Mouse (Mus musculus): Measurements from ENCODE around the gene Lrfn5. TPM values are rescaled to one million over a fixed set of nuclear protein-coding genes. Genes with fewer than 3 reads are reported as not detected.

Lrfn5 gene
- polyA plus RNA-seq, 1 experiment, result not detected

- Histone ChIP-seq H3K36me3 (ENCODE audit: control insufficient read depth, insufficient read depth) (no peaks in the 10 kb centered on the region), H3K79me2 (ENCODE audit: control insufficient read depth, insufficient read depth) (no peaks in the 10 kb centered on the region), H3K27me3 (ENCODE audit: control insufficient read depth, insufficient read depth, insufficient read length) (peaks cover 3% of the 10 kb centered on the region), H3ac (ENCODE audit: control insufficient read depth, insufficient read length, low read depth) (no peak overlapping the region), H3K4me3 (ENCODE audit: insufficient read depth, poor library complexity, severe bottlenecking) (no peak overlapping the region), H3K79me3 (ENCODE audit: low read depth) (no peaks in the 10 kb centered on the region)
- TF ChIP-seq MYOD1 (IDR thresholded peaks at IDR 0.05; ENCODE audit: control insufficient read depth, insufficient read length, low read depth), result no peak
- no peak for TF ChIP-seq USF1 (IDR thresholded peaks at IDR 0.05; ENCODE audit: low read depth)
- no peak for TF ChIP-seq FOSL1 (IDR thresholded peaks at IDR 0.05; ENCODE audit: insufficient read depth, low read length, poor library complexity, severe bottlenecking)
- TF ChIP-seq CTCF (IDR thresholded peaks at IDR 0.05; ENCODE audit: control insufficient read depth, insufficient read depth, insufficient read length), result no peak
- no peak for TF ChIP-seq CEBPB (IDR thresholded peaks at IDR 0.05; ENCODE audit: low read depth)
- no peak for TF ChIP-seq MYOG (IDR thresholded peaks at IDR 0.05; ENCODE audit: control insufficient read depth, extremely low read depth, insufficient read length)
- no peak for TF ChIP-seq MAX (IDR thresholded peaks at IDR 0.05)
Measured at GRCm38 (mm10) chr12:61526199-61526598, 3.2 kb downstream of the Lrfn5 start.

- Histone ChIP-seq H3K79me3 (ENCODE audit: low read depth) (no peaks in the 10 kb centered on the region), H3K4me3 (ENCODE audit: insufficient read depth, poor library complexity, severe bottlenecking) (no peak overlapping the region), H3K79me2 (ENCODE audit: control insufficient read depth, insufficient read depth) (no peaks in the 10 kb centered on the region), H3ac (ENCODE audit: control insufficient read depth, insufficient read length, low read depth) (no peak overlapping the region), H3K27me3 (ENCODE audit: control insufficient read depth, insufficient read depth, insufficient read length) (no peaks in the 10 kb centered on the region), H3K36me3 (ENCODE audit: control insufficient read depth, insufficient read depth) (no peaks in the 10 kb centered on the region)
- TF ChIP-seq FOSL1 (IDR thresholded peaks at IDR 0.05; ENCODE audit: insufficient read depth, low read length, poor library complexity, severe bottlenecking) (no peak), CTCF (IDR thresholded peaks at IDR 0.05; ENCODE audit: control insufficient read depth, insufficient read depth, insufficient read length) (no peak), USF1 (IDR thresholded peaks at IDR 0.05; ENCODE audit: low read depth) (no peak), MYOD1 (IDR thresholded peaks at IDR 0.05; ENCODE audit: control insufficient read depth, insufficient read length, low read depth) (no peak), MAX (IDR thresholded peaks at IDR 0.05) (no peak), MYOG (IDR thresholded peaks at IDR 0.05; ENCODE audit: control insufficient read depth, extremely low read depth, insufficient read length) (no peak)
Measured at GRCm38 (mm10) chr12:61579949-61580348, 57.0 kb downstream of the Lrfn5 start.

GRCm38 (mm10) chr12:61600305-61600704, 77.4 kb downstream of the Lrfn5 start:
- no peaks in the 10 kb centered on the region for H3K27me3 ChIP-seq (ENCODE audit: control insufficient read depth, insufficient read depth, insufficient read length)
- TF ChIP-seq CEBPB (IDR thresholded peaks at IDR 0.05; ENCODE audit: low read depth) (no peak), FOSL1 (IDR thresholded peaks at IDR 0.05; ENCODE audit: insufficient read depth, low read length, poor library complexity, severe bottlenecking) (no peak), MYOG (IDR thresholded peaks at IDR 0.05; ENCODE audit: control insufficient read depth, extremely low read depth, insufficient read length) (no peak), USF1 (IDR thresholded peaks at IDR 0.05; ENCODE audit: low read depth) (no peak), MYOD1 (IDR thresholded peaks at IDR 0.05; ENCODE audit: control insufficient read depth, insufficient read length, low read depth) (no peak), CTCF (IDR thresholded peaks at IDR 0.05; ENCODE audit: control insufficient read depth, insufficient read depth, insufficient read length) (no peak), MAX (IDR thresholded peaks at IDR 0.05) (no peak)

GRCm38 (mm10) chr12:61607871-61608270, 84.9 kb downstream of the Lrfn5 start:
- H3K36me3 ChIP-seq (ENCODE audit: control insufficient read depth, insufficient read depth), result no peaks in the 10 kb centered on the region
- no peaks in the 10 kb centered on the region for H3K27me3 ChIP-seq (ENCODE audit: control insufficient read depth, insufficient read depth, insufficient read length)
- H3ac ChIP-seq (ENCODE audit: control insufficient read depth, insufficient read length, low read depth), result no peak overlapping the region
- TF ChIP-seq MAX (IDR thresholded peaks at IDR 0.05) (no peak), CTCF (IDR thresholded peaks at IDR 0.05; ENCODE audit: control insufficient read depth, insufficient read depth, insufficient read length) (no peak), CEBPB (IDR thresholded peaks at IDR 0.05; ENCODE audit: low read depth) (no peak)
- no peaks in the 10 kb centered on the region for H3K79me2 ChIP-seq (ENCODE audit: control insufficient read depth, insufficient read depth)
- H3K79me3 ChIP-seq (ENCODE audit: low read depth), result no peaks in the 10 kb centered on the region
- H3K4me3 ChIP-seq (ENCODE audit: insufficient read depth, poor library complexity, severe bottlenecking), result no peak overlapping the region

More at GRCm38 (mm10) chr12:61600305-61600704, 77.4 kb downstream of the Lrfn5 start:
- Histone ChIP-seq H3K79me2 (ENCODE audit: control insufficient read depth, insufficient read depth) (no peaks in the 10 kb centered on the region), H3ac (ENCODE audit: control insufficient read depth, insufficient read length, low read depth) (no peak overlapping the region), H3K36me3 (ENCODE audit: control insufficient read depth, insufficient read depth) (no peaks in the 10 kb centered on the region), H3K79me3 (ENCODE audit: low read depth) (no peaks in the 10 kb centered on the region), H3K4me3 (ENCODE audit: insufficient read depth, poor library complexity, severe bottlenecking) (no peak overlapping the region)

- Histone ChIP-seq H3K27me3 (ENCODE audit: control insufficient read depth, insufficient read depth, insufficient read length) (no peaks in the 10 kb centered on the region), H3ac (ENCODE audit: control insufficient read depth, insufficient read length, low read depth) (no peak overlapping the region), H3K79me2 (ENCODE audit: control insufficient read depth, insufficient read depth) (no peaks in the 10 kb centered on the region), H3K79me3 (ENCODE audit: low read depth) (no peaks in the 10 kb centered on the region), H3K36me3 (ENCODE audit: control insufficient read depth, insufficient read depth) (no peaks in the 10 kb centered on the region), H3K4me3 (ENCODE audit: insufficient read depth, poor library complexity, severe bottlenecking) (no peak overlapping the region)
- TF ChIP-seq FOSL1 (IDR thresholded peaks at IDR 0.05; ENCODE audit: insufficient read depth, low read length, poor library complexity, severe bottlenecking), result no peak
- TF ChIP-seq MYOG (IDR thresholded peaks at IDR 0.05; ENCODE audit: control insufficient read depth, extremely low read depth, insufficient read length), result no peak
- TF ChIP-seq MAX (IDR thresholded peaks at IDR 0.05), result no peak
- TF ChIP-seq CEBPB (IDR thresholded peaks at IDR 0.05; ENCODE audit: low read depth), result no peak
- no peak for TF ChIP-seq MYOD1 (IDR thresholded peaks at IDR 0.05; ENCODE audit: control insufficient read depth, insufficient read length, low read depth)
- no peak for TF ChIP-seq USF1 (IDR thresholded peaks at IDR 0.05; ENCODE audit: low read depth)
- TF ChIP-seq CTCF (IDR thresholded peaks at IDR 0.05; ENCODE audit: control insufficient read depth, insufficient read depth, insufficient read length), result no peak
Measured at GRCm38 (mm10) chr12:61610081-61610480, 87.1 kb downstream of the Lrfn5 start.

- no peak overlapping the region for H3K4me3 ChIP-seq (ENCODE audit: insufficient read depth, poor library complexity, severe bottlenecking)
- no peaks in the 10 kb centered on the region for H3K79me2 ChIP-seq (ENCODE audit: control insufficient read depth, insufficient read depth)
Measured at GRCm38 (mm10) chr12:61624532-61624931, 101.6 kb downstream of the Lrfn5 start.

More at GRCm38 (mm10) chr12:61624532-61624931, 101.6 kb downstream of the Lrfn5 start:
- TF ChIP-seq CEBPB (IDR thresholded peaks at IDR 0.05; ENCODE audit: low read depth), result no peak
- TF ChIP-seq USF1 (IDR thresholded peaks at IDR 0.05; ENCODE audit: low read depth), result no peak
- TF ChIP-seq MYOD1 (IDR thresholded peaks at IDR 0.05; ENCODE audit: control insufficient read depth, insufficient read length, low read depth), result no peak
- no peak for TF ChIP-seq FOSL1 (IDR thresholded peaks at IDR 0.05; ENCODE audit: insufficient read depth, low read length, poor library complexity, severe bottlenecking)
- no peak overlapping the region for H3ac ChIP-seq (ENCODE audit: control insufficient read depth, insufficient read length, low read depth)
- no peaks in the 10 kb centered on the region for H3K27me3 ChIP-seq (ENCODE audit: control insufficient read depth, insufficient read depth, insufficient read length)
- no peaks in the 10 kb centered on the region for H3K36me3 ChIP-seq (ENCODE audit: control insufficient read depth, insufficient read depth)
- no peaks in the 10 kb centered on the region for H3K79me3 ChIP-seq (ENCODE audit: low read depth)

All from C2C12 (cell line).